Mouse (Mus musculus) heart, embryonic 12.5 days (tissue): ENCODE results near the gene Ebf1. TPM values are rescaled to one million over a fixed set of nuclear protein-coding genes. Genes with fewer than 3 reads are reported as not detected.

Experiments
- ATAC-seq: fragments of 200-750 bp; cut with Nextera tagmentation; 2 replicates; pipeline ENCODE4 v1.8.0; 2017; ENCODE audit warnings: moderate TSS enrichment, moderate library complexity; ENCODE audit not compliant: insufficient number of reproducible peaks, low FRiP score
- H3K27ac ChIP-seq: fragments of 300-500 bp; sonication (generic); 2 replicates; pipeline ENCODE4 v1.5.1; 2016; ENCODE audit warnings: mild to moderate bottlenecking, moderate library complexity; ENCODE audit not compliant: poor library complexity, severe bottlenecking
- H3K27me3 ChIP-seq: fragments of 300-500 bp; sonication (generic); replicated peaks from 2 replicates; pipeline ENCODE4 v1.6.1; 2016; ENCODE audit warnings: mild to moderate bottlenecking, moderate library complexity
- H3K36me3 ChIP-seq: fragments of 300-500 bp; sonication (generic); 2 replicates; pipeline ENCODE4 v1.6.1; 2016; ENCODE audit warnings: mild to moderate bottlenecking, moderate library complexity
- H3K4me1 ChIP-seq: fragments of 300-500 bp; sonication (generic); replicated peaks from 2 replicates; pipeline ENCODE4 v1.6.1; 2016; ENCODE audit warnings: mild to moderate bottlenecking
- H3K4me2 ChIP-seq: fragments of 300-500 bp; sonication (generic); 2 replicates; pipeline ENCODE4 v1.6.1; 2016; ENCODE audit warnings: mild to moderate bottlenecking, moderate library complexity
- H3K4me3 ChIP-seq: fragments of 300-500 bp; sonication (generic); 2 replicates; pipeline ENCODE4 v1.5.1; 2016; ENCODE audit warnings: mild to moderate bottlenecking
- H3K9ac ChIP-seq: fragments of 300-500 bp; sonication (generic); 2 replicates; pipeline ENCODE4 v1.6.1; 2016; ENCODE audit warnings: mild to moderate bottlenecking, moderate library complexity
- H3K9me3 ChIP-seq: fragments of 300-500 bp; sonication (generic); replicated peaks from 2 replicates; pipeline ENCODE4 v1.6.1; 2016; ENCODE audit warnings: mild to moderate bottlenecking, moderate library complexity
- WGBS: fragments of 180-500 bp; shearing (Covaris S2); methylation state at CpG from one replicate; pipeline ENCODE4 v1.1.7; 2016; 5-methylcytosine and 5-hydroxymethylcytosine counted together
- polyA plus RNA-seq: library from polyadenylated mRNA; unstranded; fragments of >200 nt; fragmentation: Nextera tagmentation; extraction: Ambion mirVana; gene quantifications from 2 replicates; pipeline ENCODE4 v1.2.1, GENCODE M21; 2016

Ebf1 gene
- polyA plus RNA-seq, 1 experiment from 2014 or later, result 13.9 TPM

GRCm38 (mm10) chr11:44689571-44690264, 72.6 kb downstream of the Ebf1 start:
- Histone ChIP-seq H3K27ac (no peak overlapping the region), H3K9ac (no peak overlapping the region), H3K4me1 (peaks cover 25% of the 10 kb centered on the region), H3K4me3 (no peak overlapping the region), H3K27me3 (no peaks in the 10 kb centered on the region), H3K4me2 (no peak overlapping the region), H3K36me3 (no peaks in the 10 kb centered on the region), H3K9me3 (no peaks in the 10 kb centered on the region)
- no peak for ATAC-seq
- 67% methylated on average over 7 of the region's 7 CpGs for WGBS

GRCm38 (mm10) chr11:44690265-44690572, 73.1 kb downstream of the Ebf1 start:
- Histone ChIP-seq H3K27ac (no peak overlapping the region), H3K36me3 (no peaks in the 10 kb centered on the region), H3K27me3 (no peaks in the 10 kb centered on the region), H3K4me1 (peaks cover 20% of the 10 kb centered on the region), H3K4me2 (no peak overlapping the region), H3K9me3 (no peaks in the 10 kb centered on the region), H3K9ac (no peak overlapping the region), H3K4me3 (no peak overlapping the region)
- WGBS, result 68% methylated on average over 5 of the region's 5 CpGs
- no peak for ATAC-seq

GRCm38 (mm10) chr11:44695416-44695815, 78.3 kb downstream of the Ebf1 start:
- Histone ChIP-seq H3K9ac (no peak overlapping the region), H3K4me1 (peaks cover 6% of the 10 kb centered on the region), H3K9me3 (no peaks in the 10 kb centered on the region), H3K36me3 (no peaks in the 10 kb centered on the region), H3K4me2 (no peak overlapping the region), H3K27me3 (no peaks in the 10 kb centered on the region), H3K27ac (no peak overlapping the region), H3K4me3 (no peak overlapping the region)
- WGBS, result 84% methylated on average over 9 of the region's 9 CpGs
- ATAC-seq, result no peak

- no peak for ATAC-seq
- H3K4me1 ChIP-seq, result peaks cover 6% of the 10 kb centered on the region
- no peak overlapping the region for H3K27ac ChIP-seq
- no peaks in the 10 kb centered on the region for H3K27me3 ChIP-seq
- peak overlapping the region; percentile 21 for H3K4me3 ChIP-seq
- 16% methylated on average over 16 of the region's 16 CpGs for WGBS
- H3K36me3 ChIP-seq, result no peaks in the 10 kb centered on the region
- H3K9me3 ChIP-seq, result no peaks in the 10 kb centered on the region
- H3K4me2 ChIP-seq, result peak overlapping the region; percentile 60
- H3K9ac ChIP-seq, result peak overlapping the region; percentile 36; the same call in 1 of the 2 replicates
These were observed 79.6 kb downstream of the Ebf1 start for GRCm38 (mm10) chr11:44696539-44697201.

- H3K36me3 ChIP-seq, result no peaks in the 10 kb centered on the region
- WGBS, result 67% methylated on average over 4 of the region's 4 CpGs
- peaks cover 6% of the 10 kb centered on the region for H3K4me1 ChIP-seq
- no peak overlapping the region for H3K9ac ChIP-seq
- no peak overlapping the region for H3K27ac ChIP-seq
- H3K27me3 ChIP-seq, result no peaks in the 10 kb centered on the region
- H3K9me3 ChIP-seq, result no peaks in the 10 kb centered on the region
- ATAC-seq, result no peak
- H3K4me3 ChIP-seq, result no peak overlapping the region
- no peak overlapping the region for H3K4me2 ChIP-seq
These were observed 83.1 kb downstream of the Ebf1 start for GRCm38 (mm10) chr11:44700181-44700580.

- H3K36me3 ChIP-seq, result no peaks in the 10 kb centered on the region
- H3K4me1 ChIP-seq, result peaks cover 6% of the 10 kb centered on the region
- no peak overlapping the region for H3K4me2 ChIP-seq
- no peak overlapping the region; the same call in 1 of the 2 replicates for H3K27ac ChIP-seq
- ATAC-seq, result no peak
- 65% methylated on average over 11 of the region's 11 CpGs for WGBS
- H3K4me3 ChIP-seq, result no peak overlapping the region
- H3K9me3 ChIP-seq, result no peaks in the 10 kb centered on the region
- no peaks in the 10 kb centered on the region for H3K27me3 ChIP-seq
- H3K9ac ChIP-seq, result no peak overlapping the region
These were observed 84.2 kb downstream of the Ebf1 start for GRCm38 (mm10) chr11:44701221-44701810.

GRCm38 (mm10) chr11:44701864-44702263, 84.7 kb downstream of the Ebf1 start:
- no peaks in the 10 kb centered on the region for H3K27me3 ChIP-seq
- peaks cover 2% of the 10 kb centered on the region for H3K4me1 ChIP-seq
- no peak overlapping the region for H3K4me2 ChIP-seq
- no peak overlapping the region for H3K27ac ChIP-seq
- no peak overlapping the region for H3K9ac ChIP-seq
- WGBS, result 47% methylated on average over 1 of the region's 1 CpGs
- H3K9me3 ChIP-seq, result no peaks in the 10 kb centered on the region
- ATAC-seq, result no peak
- no peaks in the 10 kb centered on the region for H3K36me3 ChIP-seq
- no peak overlapping the region for H3K4me3 ChIP-seq

GRCm38 (mm10) chr11:44702716-44703486, 85.8 kb downstream of the Ebf1 start:
- no peak for ATAC-seq
- no peaks in the 10 kb centered on the region for H3K36me3 ChIP-seq
- H3K4me3 ChIP-seq, result no peak overlapping the region
- H3K9ac ChIP-seq, result no peak overlapping the region
- no peak overlapping the region for H3K4me2 ChIP-seq
- H3K27ac ChIP-seq, result no peak overlapping the region
- 82% methylated on average over 8 of the region's 8 CpGs for WGBS
- H3K4me1 ChIP-seq, result peaks cover 7% of the 10 kb centered on the region
- no peaks in the 10 kb centered on the region for H3K27me3 ChIP-seq
- no peaks in the 10 kb centered on the region for H3K9me3 ChIP-seq

- Histone ChIP-seq H3K27ac (no peak overlapping the region), H3K9ac (no peak overlapping the region), H3K9me3 (no peaks in the 10 kb centered on the region), H3K4me1 (peaks cover 8% of the 10 kb centered on the region), H3K27me3 (no peaks in the 10 kb centered on the region), H3K36me3 (no peaks in the 10 kb centered on the region), H3K4me3 (no peak overlapping the region), H3K4me2 (no peak overlapping the region)
- WGBS, result 79% methylated on average over 5 of the region's 5 CpGs
- ATAC-seq, result no peak
These were observed 86.8 kb downstream of the Ebf1 start for GRCm38 (mm10) chr11:44703951-44704350.

- Histone ChIP-seq H3K9me3 (no peaks in the 10 kb centered on the region), H3K36me3 (no peaks in the 10 kb centered on the region), H3K4me1 (peaks cover 8% of the 10 kb centered on the region), H3K4me2 (no peak overlapping the region), H3K27me3 (no peaks in the 10 kb centered on the region), H3K4me3 (no peak overlapping the region), H3K27ac (no peak overlapping the region), H3K9ac (no peak overlapping the region)
- no peak for ATAC-seq
- 84% methylated on average over 1 of the region's 1 CpGs for WGBS
These were observed 88.7 kb downstream of the Ebf1 start for GRCm38 (mm10) chr11:44705811-44706210.

- Histone ChIP-seq H3K27me3 (no peaks in the 10 kb centered on the region), H3K4me3 (no peak overlapping the region), H3K9me3 (no peaks in the 10 kb centered on the region), H3K36me3 (no peaks in the 10 kb centered on the region), H3K4me1 (peaks cover 8% of the 10 kb centered on the region), H3K9ac (no peak overlapping the region), H3K4me2 (no peak overlapping the region), H3K27ac (no peak overlapping the region)
- ATAC-seq, result no peak
- 47% methylated on average over 2 of the region's 2 CpGs for WGBS
These were observed 89.3 kb downstream of the Ebf1 start for GRCm38 (mm10) chr11:44706386-44706785.
